Mouse (Mus musculus): ENCODE data around the gene Arpc4. TPM values are rescaled to one million over a fixed set of nuclear protein-coding genes. Genes with fewer than 3 reads are reported as not detected.

Gene Arpc4
- polyA plus RNA-seq, 1 experiment from 2014 or later, result 393 TPM

DNA sequence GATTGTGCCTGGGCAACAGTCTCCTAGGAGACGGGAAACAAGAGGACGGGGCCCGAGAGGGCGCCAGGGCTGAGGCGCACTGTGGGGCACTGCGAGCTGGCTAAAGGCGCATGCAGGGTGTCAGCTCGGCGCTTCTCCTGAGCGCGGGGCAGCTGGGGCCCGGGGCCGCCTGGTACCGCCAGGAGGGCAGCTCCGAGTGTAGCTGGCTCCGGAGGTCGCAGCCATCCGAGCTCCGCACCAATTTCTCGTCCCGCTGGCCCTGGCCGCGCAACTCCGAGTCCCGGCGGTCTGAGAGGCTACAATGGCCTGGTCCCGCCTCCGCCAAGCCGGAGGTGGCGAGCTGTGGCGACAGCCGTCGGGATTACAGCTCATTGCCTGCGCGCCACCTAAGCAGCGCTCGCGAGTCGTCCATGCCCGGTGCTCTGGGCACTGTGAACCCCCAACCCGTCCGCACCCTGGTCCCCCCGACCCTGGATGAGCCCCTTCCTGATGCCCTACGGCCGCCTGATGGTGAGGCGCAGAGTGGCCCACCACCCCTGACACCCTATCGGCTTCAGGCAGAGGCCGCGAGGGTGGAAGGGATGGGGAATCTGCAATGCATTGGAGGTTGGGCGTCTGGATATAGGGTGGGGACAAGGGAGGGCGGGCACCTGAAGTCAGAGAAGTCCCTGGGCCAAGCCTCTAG, 14.6 kb downstream of the Arpc4 start:
- ATAC-seq, result peak; percentile 95
- H3K4me3 ChIP-seq (replicated peaks), result peak overlapping the region; percentile 49
- WGBS, result under 1% methylated on average over 49 of the region's 51 CpGs
- peaks cover 19% of the 10 kb centered on the region for H3K4me1 ChIP-seq (replicated peaks)
- peaks cover 44% of the 10 kb centered on the region for H3K36me3 ChIP-seq
- H3K4me2 ChIP-seq (replicated peaks), result peak overlapping the region; percentile 73
- no peaks in the 10 kb centered on the region for H3K27me3 ChIP-seq
- no peaks in the 10 kb centered on the region for H3K9me3 ChIP-seq
- H3K27ac ChIP-seq, result peak overlapping the region; percentile 81
- peak overlapping the region; percentile 73 for H3K9ac ChIP-seq (replicated peaks)

DNA sequence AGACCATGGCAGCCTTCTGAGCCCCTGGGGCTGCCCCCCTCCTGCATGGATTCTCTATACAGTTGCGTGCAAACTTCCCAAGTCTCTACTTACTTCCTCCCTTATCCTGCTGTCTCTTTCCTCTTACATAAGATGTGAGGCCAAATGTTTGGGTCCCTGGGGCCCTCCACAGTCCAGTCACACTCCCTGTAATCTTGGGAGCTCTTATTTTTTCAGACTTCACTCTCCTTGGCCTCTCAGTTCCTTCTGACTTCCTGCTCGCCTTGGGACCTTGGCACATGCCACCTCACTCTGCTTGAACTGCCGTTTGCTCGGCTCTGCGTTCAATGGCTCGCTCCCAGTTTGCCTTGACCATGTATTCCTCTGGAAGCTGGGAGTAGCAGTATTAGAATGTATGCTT, 16.0 kb downstream of the Arpc4 start:
- H3K9me3 ChIP-seq, result no peaks in the 10 kb centered on the region
- no peak overlapping the region for H3K4me3 ChIP-seq (replicated peaks)
- H3K36me3 ChIP-seq, result peaks cover 38% of the 10 kb centered on the region
- peaks cover 19% of the 10 kb centered on the region for H3K4me1 ChIP-seq (replicated peaks)
- ATAC-seq, result no peak
- no peak overlapping the region for H3K27ac ChIP-seq
- 90% methylated on average over 6 of the region's 6 CpGs for WGBS
- H3K4me2 ChIP-seq (replicated peaks), result no peak overlapping the region
- H3K9ac ChIP-seq (replicated peaks), result no peak overlapping the region
- no peaks in the 10 kb centered on the region for H3K27me3 ChIP-seq

DNA sequence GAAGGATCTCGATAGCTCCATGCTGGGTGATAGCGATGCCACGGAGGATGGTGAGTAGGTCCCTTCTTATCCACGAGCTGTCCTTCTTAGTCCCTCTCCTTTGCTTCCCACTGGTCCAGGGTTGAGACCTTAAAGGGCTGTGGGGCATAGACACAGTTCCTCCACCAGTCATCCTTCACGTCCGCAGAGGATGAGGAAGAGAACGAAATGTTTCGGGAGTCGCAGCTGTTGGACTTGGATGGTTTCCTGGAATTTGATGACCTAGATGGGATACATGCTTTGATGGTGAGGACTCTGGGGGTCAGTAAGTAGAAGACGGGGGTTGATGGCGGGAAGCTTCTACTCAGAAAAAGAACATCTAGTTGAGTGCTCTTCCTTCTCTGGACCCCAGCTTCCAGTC, 16.9 kb downstream of the Arpc4 start:
- Histone ChIP-seq H3K9me3 (no peaks in the 10 kb centered on the region), H3K36me3 (peaks cover 34% of the 10 kb centered on the region), H3K9ac (replicated peaks) (no peak overlapping the region), H3K4me3 (replicated peaks) (no peak overlapping the region), H3K4me2 (replicated peaks) (no peak overlapping the region), H3K27me3 (no peaks in the 10 kb centered on the region), H3K4me1 (replicated peaks) (peaks cover 19% of the 10 kb centered on the region), H3K27ac (no peak overlapping the region)
- ATAC-seq, result no peak
- WGBS, result 94% methylated on average over 11 of the region's 11 CpGs

DNA sequence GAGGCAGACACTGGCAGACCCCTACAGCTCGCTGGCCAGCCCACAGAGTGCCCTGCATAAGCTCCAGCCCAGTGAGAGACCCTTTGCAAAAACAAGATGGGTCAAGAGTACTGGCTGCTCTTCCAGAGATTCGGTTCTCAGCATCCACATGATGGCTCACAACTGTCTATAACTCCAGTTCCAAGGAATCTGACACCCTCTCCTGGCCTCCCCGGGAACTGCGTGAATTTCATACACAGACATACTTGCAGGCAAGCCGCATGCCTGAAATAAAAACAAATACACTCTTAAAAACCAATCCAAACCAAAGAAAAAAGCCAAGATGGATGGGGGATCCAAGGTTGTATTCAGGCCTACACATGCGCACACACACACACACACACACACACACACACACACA, 17.6 kb downstream of the Arpc4 start:
- no peak for ATAC-seq
- Histone ChIP-seq H3K9me3 (no peaks in the 10 kb centered on the region), H3K27ac (no peak overlapping the region), H3K4me1 (replicated peaks) (peaks cover 17% of the 10 kb centered on the region), H3K9ac (replicated peaks) (no peak overlapping the region), H3K27me3 (no peaks in the 10 kb centered on the region), H3K4me2 (replicated peaks) (no peak overlapping the region), H3K4me3 (replicated peaks) (no peak overlapping the region), H3K36me3 (peaks cover 27% of the 10 kb centered on the region)
- WGBS, result 92% methylated on average over 6 of the region's 6 CpGs

DNA sequence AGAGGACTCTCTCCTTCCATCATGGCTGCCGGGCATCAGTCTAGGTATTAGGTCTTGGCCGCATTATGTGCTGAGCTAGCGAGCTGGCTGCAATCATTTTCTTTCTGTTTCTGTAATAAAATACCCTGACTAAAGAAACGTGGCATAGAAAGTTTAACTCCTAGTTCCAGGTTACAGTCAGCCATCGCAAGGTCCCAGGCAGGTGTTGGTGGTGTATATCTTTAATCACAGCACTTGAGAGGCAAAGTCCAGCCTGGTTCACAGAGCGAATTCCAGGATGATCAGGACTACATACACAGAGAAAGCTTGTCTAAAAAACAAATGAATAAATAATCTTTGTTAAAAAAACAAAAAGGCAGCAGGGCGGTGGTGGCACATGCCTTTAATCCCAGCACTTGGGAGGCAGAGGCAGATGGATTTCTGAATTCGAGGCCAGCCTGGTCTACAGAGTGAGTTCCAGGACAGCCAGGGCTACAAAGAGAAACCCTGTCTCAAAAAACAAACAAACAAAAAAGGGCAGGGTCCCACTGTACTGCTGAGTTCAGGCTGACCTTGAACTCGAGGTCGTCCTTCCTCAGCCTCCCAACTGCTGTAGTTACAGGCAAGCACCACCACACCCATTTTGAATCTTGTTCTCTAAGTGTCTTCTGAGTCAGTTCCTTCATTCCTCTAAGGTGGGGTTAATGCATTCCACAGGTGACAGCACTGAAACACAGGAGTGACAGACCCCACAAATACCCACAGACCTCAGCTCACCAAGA, 18.5 kb downstream of the Arpc4 start:
- peaks cover 17% of the 10 kb centered on the region for H3K4me1 ChIP-seq (replicated peaks)
- H3K9me3 ChIP-seq, result no peaks in the 10 kb centered on the region
- no peak overlapping the region for H3K4me3 ChIP-seq (replicated peaks)
- WGBS, result 85% methylated on average over 10 of the region's 10 CpGs
- no peak for ATAC-seq
- H3K9ac ChIP-seq (replicated peaks), result no peak overlapping the region
- no peak overlapping the region for H3K4me2 ChIP-seq (replicated peaks)
- H3K27me3 ChIP-seq, result no peaks in the 10 kb centered on the region
- peaks cover 27% of the 10 kb centered on the region for H3K36me3 ChIP-seq
- H3K27ac ChIP-seq, result no peak overlapping the region

DNA sequence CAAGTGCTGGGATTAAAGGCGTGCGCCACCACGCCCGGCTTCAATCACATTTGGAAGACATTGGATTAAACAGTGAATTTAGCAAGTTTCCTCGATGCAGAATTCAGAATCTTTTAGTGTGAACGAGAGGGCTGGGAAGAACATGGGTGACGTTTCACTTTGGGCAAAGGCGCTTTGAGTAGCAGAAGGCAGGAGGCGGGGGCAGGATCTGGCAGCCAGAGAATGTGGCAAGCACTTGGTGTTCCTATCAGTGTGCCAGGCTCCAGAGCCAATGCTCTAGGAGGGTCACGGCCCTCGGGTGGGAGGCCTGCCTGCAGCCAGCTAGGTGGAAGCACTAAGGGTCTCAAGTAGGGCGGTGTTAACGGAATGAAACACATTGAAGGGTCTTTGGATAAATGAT, 24.2 kb downstream of the Arpc4 start:
- no peaks in the 10 kb centered on the region for H3K9me3 ChIP-seq
- H3K27me3 ChIP-seq, result no peaks in the 10 kb centered on the region
- peaks cover 29% of the 10 kb centered on the region for H3K36me3 ChIP-seq
- H3K4me3 ChIP-seq (replicated peaks), result no peak overlapping the region
- no peak overlapping the region for H3K9ac ChIP-seq (replicated peaks)
- no peak for ATAC-seq
- no peak overlapping the region for H3K4me2 ChIP-seq (replicated peaks)
- H3K27ac ChIP-seq, result no peak overlapping the region
- WGBS, result 94% methylated on average over 13 of the region's 13 CpGs
- peaks cover 3% of the 10 kb centered on the region; the same call in 1 of the 2 replicates for H3K4me1 ChIP-seq (replicated peaks)

DNA sequence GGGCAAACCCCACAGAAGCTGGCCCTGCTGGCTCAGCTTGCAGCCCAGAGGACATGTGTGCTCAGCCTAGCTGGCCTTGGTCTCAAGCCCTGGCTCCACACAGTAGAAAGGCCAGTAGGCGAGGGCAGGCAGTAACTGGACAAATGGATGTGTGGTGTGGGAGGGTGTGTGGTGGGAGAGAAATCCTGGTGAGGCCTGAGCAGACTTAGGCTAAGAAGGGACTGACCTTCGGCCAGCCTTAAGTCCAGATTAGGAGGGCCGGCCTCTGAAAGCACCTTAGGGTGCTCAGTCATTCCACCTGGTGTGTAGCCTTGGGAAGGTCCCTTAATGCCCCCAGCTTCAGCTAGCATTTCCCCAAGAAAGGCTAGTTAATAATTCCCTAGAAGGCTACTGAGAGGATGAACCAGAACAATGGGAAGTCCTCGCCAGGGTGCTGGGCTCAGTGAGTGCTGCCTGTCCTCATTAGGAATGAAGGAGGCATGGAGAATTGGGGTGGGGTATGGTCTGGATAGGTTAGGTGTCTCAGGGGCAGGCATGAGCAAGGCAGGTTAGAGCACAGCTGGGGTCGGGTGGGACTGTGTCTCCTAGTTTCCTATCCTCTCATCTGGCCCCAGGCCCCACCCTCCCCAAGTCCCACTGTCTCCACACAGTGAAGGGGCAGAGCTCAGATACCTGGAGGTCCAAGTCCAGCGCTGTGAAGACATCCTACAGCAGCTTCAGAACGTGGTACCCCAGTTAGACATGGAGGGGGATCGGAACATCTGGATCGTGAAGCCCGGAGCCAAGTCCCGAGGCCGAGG, 26.9 kb downstream of the Arpc4 start:
- H3K4me3 ChIP-seq (replicated peaks), result no peak overlapping the region
- WGBS, result 77% methylated on average over 12 of the region's 12 CpGs
- H3K27ac ChIP-seq, result no peak overlapping the region
- no peaks in the 10 kb centered on the region for H3K9me3 ChIP-seq
- 0 out of 2 replicates have a peak overlapping the region, but pooled peaks have one; percentile 23 for H3K9ac ChIP-seq (replicated peaks)
- H3K36me3 ChIP-seq, result peaks cover 35% of the 10 kb centered on the region
- ATAC-seq, result 0 out of 2 replicates have a peak, but pooled peaks have one; percentile 40
- H3K27me3 ChIP-seq, result no peaks in the 10 kb centered on the region
- peaks cover 3% of the 10 kb centered on the region; the same call in 1 of the 2 replicates for H3K4me1 ChIP-seq (replicated peaks)
- no peak overlapping the region for H3K4me2 ChIP-seq (replicated peaks)

DNA sequence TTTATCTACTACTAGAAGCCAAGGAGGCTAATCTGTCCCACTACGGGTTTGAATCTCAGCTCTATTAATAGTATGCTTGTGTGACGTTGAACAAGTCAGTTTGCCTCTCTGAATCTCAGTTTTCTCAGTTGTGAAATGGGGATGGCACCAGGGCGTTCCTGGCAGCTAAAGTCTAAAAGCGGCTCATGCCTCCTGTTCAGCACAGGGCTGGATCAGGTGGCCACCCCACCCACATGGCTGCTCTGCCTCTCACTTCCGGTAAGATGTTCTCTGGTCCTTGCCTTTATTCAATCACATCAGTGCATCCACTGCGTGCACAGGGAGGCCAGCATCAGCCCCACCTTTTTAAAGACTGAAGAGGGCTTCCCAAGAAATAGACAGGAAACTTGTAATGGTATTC, 27.6 kb downstream of the Arpc4 start:
- no peak for ATAC-seq
- no peaks in the 10 kb centered on the region for H3K9me3 ChIP-seq
- H3K27me3 ChIP-seq, result no peaks in the 10 kb centered on the region
- peaks cover 35% of the 10 kb centered on the region for H3K36me3 ChIP-seq
- H3K9ac ChIP-seq (replicated peaks), result no peak overlapping the region
- WGBS, result 91% methylated on average over 6 of the region's 6 CpGs
- H3K27ac ChIP-seq, result no peak overlapping the region
- H3K4me2 ChIP-seq (replicated peaks), result no peak overlapping the region
- H3K4me1 ChIP-seq (replicated peaks), result peaks cover 3% of the 10 kb centered on the region; the same call in 1 of the 2 replicates
- H3K4me3 ChIP-seq (replicated peaks), result no peak overlapping the region

DNA sequence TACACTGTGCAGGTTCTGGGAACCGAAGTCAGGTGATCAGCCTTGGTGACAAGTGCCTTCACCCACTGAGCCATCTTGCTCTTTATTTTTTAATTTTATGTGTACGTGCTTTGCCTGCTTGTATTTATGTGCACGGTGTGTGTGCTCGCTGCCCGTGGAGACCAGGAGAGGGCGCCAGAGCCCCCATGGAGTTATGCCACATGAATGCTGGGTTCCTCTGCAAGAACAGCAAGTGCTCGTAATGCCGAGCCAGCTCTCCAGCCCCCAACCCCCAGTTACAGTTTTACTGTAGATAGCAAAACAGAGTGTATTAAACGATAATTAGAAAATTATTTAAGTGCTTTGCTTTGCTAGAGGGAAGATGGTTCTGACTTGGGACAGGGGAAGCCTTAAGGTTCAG, 28.8 kb downstream of the Arpc4 start:
- Histone ChIP-seq H3K4me1 (replicated peaks) (peaks cover 3% of the 10 kb centered on the region; the same call in 1 of the 2 replicates), H3K4me2 (replicated peaks) (no peak overlapping the region), H3K36me3 (peaks cover 33% of the 10 kb centered on the region), H3K9me3 (no peaks in the 10 kb centered on the region), H3K27me3 (no peaks in the 10 kb centered on the region), H3K4me3 (replicated peaks) (no peak overlapping the region), H3K9ac (replicated peaks) (no peak overlapping the region), H3K27ac (no peak overlapping the region)
- WGBS, result 85% methylated on average over 9 of the region's 9 CpGs
- ATAC-seq, result no peak

DNA sequence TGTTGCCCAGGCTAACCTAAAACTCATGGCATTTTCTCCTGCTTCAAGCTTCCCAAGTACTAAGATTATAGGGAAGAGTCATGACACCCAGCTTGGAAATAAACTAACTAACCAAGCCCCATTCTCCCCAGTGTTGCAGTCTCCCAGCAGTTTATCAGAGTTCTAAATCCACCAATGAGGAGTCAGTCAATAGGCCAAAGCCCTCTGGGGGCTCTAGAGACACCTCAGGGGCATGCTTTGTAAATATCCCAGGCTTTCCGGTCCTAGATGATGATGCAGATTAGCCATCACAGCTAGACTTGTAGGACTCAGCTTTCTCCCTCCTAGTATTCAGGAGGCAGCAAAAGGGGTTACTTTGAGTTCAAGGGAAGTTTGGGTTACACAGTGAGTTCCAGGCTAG, 32.1 kb downstream of the Arpc4 start:
- Histone ChIP-seq H3K4me3 (replicated peaks) (no peak overlapping the region), H3K9ac (replicated peaks) (no peak overlapping the region), H3K9me3 (no peaks in the 10 kb centered on the region), H3K27me3 (no peaks in the 10 kb centered on the region), H3K4me1 (replicated peaks) (no peaks in the 10 kb centered on the region), H3K27ac (no peak overlapping the region), H3K36me3 (peaks cover 59% of the 10 kb centered on the region), H3K4me2 (replicated peaks) (no peak overlapping the region)
- WGBS, result 79% methylated on average over 1 of the region's 1 CpGs
- ATAC-seq, result no peak

DNA sequence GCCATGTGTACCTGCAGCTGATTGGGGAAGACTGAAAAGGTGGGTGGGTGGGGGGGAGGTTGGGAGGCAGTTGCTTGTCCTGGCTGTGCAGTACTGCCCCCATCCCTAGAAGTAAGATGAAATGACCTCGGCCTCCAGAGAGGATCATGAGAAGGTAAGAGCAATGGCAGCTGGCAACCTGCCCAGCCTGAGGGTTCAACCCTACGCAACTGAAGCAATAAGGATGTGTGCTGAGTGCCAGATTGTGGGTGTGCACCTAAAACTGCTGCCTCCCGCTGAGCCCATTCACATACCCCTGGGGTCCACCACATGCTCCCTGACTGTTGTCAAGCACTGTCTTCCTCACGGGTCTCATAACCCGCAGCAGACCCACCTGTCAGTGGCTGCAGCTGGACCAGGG, 38.5 kb downstream of the Arpc4 start:
- H3K4me3 ChIP-seq (replicated peaks), result no peak overlapping the region
- H3K27ac ChIP-seq, result no peak overlapping the region
- no peak overlapping the region for H3K9ac ChIP-seq (replicated peaks)
- 94% methylated on average over 5 of the region's 5 CpGs for WGBS
- ATAC-seq, result no peak
- no peak overlapping the region for H3K4me2 ChIP-seq (replicated peaks)
- peaks cover 24% of the 10 kb centered on the region for H3K4me1 ChIP-seq (replicated peaks)
- peaks cover 42% of the 10 kb centered on the region for H3K36me3 ChIP-seq
- no peaks in the 10 kb centered on the region for H3K27me3 ChIP-seq
- no peaks in the 10 kb centered on the region for H3K9me3 ChIP-seq
